Mouse (Mus musculus): ENCODE measurements around the gene Babam1.

DNA sequence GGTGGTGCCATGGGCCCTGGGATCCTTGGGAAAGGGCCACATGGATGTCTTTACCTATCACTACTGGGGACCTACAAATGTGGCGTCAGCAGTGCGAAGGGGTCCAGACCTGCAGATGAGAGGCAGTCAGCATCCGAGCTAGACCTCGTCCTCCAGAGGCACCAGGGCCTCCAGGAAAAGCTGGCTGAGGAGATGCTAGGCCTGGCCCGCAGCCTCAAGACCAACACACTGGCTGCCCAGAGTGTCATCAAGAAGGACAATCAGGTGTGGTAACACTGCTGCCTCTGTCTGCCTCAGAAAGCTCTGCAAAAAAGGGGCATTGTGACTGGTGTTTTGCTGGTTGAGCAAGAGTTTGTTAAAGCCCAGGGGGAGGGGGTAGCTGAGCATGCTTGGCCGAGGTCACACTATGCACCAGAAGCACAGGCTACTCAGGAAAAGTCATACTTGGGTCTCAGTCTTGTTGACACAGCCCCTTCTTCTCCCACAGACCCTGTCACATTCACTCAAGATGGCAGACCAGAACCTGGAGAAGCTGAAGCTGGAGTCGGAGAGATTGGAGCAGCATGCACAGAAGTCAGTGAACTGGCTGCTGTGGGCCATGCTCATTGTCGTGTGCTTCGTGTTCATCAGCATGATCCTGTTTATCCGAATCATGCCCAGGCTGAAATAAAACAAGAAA, 27.5 kb upstream of the Babam1 start:
- TF ChIP-seq TAL1 (IDR thresholded peaks at IDR 0.05; ENCODE audit: low read length): no peak
- TF ChIP-seq GATA1 (IDR thresholded peaks at IDR 0.05; ENCODE audit: low read length): no peak

Data from erythroblast, embryonic 14.5 days (primary cell).